Mouse (Mus musculus) layer of hippocampus, adult 18-20 months (tissue): ENCODE measurements at regions not wholly inside any gene's neighbourhood (a gene's known extent, or its start where the extent isn't known, plus 50 kb on each side); places are given as distances from the start of the nearest gene placed in this dataset.

Experiments
- DNase-seq, 2 experiments: peaks; one replicate each; pipeline ENCODE4 v3.0.0; 2022; ENCODE audit warnings: low spot score in 2 of 2

DNA sequence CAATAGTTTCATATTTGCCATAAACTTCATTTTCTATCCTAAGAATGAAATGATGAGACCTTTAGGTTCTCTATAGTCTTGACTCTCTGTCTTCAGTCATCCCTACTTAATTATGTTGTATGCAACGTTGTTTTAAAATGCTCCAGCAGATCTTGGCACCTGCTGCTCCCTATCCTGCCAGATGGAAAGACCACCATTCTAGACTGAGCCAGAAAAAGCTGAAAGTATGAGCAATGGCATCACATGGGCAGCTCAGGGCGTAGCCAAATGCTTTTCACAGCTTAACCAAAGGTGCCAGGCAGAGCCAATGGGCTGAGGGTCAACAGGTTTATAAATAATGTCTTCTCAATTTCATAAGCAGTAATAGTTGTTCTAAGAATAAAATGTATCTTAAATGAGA lies 190.2 kb upstream of the Cdh20 start:
- no peak for DNase-seq

DNA sequence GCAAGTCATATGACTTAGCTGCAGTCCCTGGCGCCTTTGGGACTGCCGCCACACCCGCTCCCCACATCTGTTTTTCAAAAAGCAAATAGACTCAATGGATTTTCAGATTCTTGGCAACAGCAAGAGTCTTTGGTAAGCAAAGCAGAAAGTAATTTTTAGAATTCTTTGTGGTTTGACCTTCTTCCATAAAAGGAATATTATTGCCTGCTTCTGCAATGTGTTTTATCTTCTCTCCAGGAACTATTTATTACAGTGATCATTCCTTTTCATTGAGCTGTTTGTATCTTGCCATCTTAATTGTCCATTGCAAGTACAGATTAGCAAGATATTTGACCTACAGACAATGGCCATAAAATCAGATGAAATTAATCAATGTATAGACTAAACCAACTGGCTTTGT lies 184.2 kb upstream of the Cdh20 start:
- DNase-seq: no peak

DNA sequence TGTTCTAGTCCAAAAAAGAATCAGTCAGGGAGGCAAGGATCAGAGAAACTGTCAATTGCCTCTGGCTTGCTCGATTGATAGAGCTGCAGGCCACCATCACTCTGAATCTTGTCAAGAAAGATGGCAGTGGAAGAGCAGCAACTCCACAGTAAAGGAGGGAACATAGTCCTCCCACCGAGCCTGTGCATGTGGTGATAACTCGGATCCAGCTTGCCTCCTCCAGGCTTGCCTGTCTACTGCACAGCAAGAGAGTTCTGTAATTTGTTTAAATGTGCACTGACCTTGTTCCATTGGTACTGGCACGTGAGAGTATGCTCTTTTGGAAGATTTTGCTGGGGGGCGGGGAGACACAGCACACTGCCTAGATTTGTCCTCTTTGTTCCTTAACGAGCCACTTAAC lies 181.3 kb upstream of the Cdh20 start:
- no peak for DNase-seq

DNA sequence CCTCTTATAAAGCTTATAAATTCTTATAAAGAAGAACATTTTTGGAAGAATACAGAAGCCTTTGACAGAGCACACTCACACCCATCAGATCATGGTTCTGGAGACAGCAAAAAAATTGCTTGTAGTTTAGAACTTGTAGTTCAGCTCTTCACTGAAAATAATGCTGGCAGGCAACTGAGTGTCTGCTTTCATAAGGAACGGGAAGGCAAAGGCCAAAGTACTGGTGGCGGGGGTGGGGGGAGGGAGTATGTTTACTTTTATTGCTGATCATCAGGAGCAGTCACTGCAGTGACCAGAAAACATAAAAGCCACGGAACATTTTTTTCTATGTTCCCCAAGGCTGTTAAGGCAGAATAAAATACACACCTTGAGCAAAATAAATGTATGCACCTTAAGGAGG lies 163.0 kb upstream of the Cdh20 start:
- DNase-seq: no peak

DNA sequence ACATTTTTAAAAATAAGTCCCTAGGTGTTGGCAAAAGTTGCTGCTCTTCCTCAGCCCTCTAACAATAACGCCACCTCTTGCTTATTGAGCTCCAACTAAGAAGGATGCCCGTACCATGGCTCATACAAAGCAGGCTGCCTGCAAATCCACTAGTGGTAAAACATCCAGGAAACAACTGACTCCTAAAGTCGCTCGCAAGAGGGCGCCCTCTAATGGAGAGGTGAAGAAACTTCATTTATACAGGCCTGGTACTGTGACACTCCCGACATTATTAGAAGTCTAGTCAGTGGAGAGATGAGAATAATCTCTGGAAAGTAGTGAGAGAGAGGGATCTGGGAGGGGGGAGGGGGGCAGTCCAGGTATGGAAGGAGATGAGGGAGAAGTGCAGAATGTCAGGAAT lies 158.9 kb upstream of the Cdh20 start:
- DNase-seq: no peak

DNA sequence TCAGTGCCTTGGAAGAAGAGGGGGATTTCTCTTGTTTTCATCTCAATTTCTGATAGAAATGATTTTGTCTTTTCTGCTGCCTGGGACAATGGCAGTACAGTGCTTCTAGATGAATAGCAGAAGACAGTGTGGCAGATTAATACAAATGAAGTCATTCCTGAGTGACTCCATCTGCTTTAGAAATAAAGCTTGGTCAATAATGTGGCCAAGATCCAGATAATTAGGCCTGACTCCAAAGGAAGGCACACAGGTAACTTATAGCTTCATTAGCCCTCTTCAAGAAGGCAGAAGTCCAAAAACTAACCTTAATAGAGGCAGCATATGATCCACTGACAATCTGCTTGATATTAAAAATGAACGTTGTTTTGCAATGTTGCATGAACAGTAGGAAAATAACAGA lies 151.0 kb upstream of the Cdh20 start:
- no peak for DNase-seq

DNA sequence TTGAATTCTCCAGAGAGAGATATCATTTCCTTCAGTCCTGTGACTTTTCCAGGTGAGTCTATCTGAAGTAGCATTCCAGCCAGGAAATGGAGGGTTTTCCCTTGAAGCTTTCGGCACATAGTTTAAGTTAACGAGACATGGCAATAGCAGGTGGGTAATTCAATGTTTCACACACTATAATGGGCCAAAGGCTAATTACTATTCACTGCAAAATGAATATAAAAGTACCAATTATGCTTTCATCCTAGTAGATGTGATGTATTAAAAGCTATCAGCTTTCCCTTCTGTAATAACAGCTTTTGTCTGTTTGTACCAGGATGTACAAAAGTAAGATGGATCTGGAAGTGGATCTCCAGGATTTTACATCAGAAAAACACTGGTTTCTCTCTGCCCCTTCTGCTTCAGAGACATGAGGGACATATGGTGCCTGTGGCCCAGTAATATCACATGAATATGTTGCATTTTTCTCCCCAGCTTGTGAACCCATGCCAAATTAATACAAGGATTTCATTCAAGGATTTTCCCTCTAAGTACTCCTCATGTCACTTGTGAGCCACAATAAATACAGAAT lies 148.4 kb upstream of the Cdh20 start:
- peak in 1 of 2 experiments; percentile 8 for DNase-seq

DNA sequence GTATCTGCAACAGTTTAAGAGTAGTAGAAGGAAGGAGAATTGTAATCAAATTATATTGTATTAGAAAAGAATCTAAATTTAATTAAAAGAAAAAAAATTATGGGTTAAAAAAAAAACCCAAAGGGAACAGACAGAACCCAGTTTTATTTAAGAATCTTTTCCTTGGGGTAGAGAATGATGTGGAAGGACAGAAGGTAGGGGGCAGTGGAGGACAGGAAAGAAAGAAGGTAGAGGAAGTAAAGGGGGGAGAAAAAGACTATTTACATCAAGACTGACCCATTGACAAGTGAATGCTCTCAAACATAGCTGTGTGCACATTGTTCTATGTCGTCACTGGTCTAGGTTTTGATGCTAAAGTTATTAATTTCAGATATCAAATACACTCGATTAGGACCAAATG lies 142.8 kb upstream of the Cdh20 start:
- no peak for DNase-seq

DNA sequence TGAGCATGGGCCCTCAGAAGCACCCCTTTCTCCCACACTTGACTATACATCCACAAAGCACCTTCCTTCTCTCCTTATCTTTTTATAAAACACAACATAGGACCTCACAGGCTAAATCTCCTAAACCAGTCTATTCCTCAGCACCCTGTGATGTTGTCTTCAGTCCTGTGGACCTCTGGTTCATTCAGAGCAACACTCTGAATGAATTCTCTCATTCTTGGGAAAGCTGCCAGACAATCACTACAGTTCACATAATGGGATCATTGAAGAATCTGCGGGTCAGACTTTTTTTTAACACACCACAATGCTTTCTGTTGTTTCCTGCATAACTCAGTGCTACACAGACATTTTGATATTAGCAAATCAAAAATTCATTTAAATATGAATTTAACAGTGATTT lies 115.9 kb upstream of the Cdh20 start:
- DNase-seq: peak in 1 of 2 experiments; percentile 20
